Mouse (Mus musculus) brain, adult 10 weeks (tissue): ENCODE data around the gene Pou3f1. TPM values are rescaled to one million over a fixed set of nuclear protein-coding genes. Genes with fewer than 3 reads are reported as not detected.

Experiments used
- polyA plus RNA-seq: library from polyadenylated mRNA; stranded (reverse); fragments of 350-450 nt; fragmentation: Illumina TruSeq; extraction: RNeasy Lipid Tissue Mini Kit (QIAGEN cat#74804); gene quantifications from one replicate; pipeline ENCODE4 v1.2.3, GENCODE M21; 2015; ENCODE audit warnings: low read depth, low replicate concordance

Gene Pou3f1
- polyA plus RNA-seq = 11.6 TPM

GRCm38 (mm10) chr4:124656518-124656853, at the start of gene Pou3f1:
Gene Pou3f1 (plus strand): TSS chr4:124656807.

GRCm38 (mm10) chr4:124610703-124611102, 45.9 kb upstream of the Pou3f1 start, which contains the start of gene 3100002H09Rik:
Gene 3100002H09Rik (minus strand): TSS chr4:124610803.

GRCm38 (mm10) chr4:124693135-124693894, 36.7 kb downstream of the Pou3f1 start, which contains the start of gene Utp11:
Gene Utp11 (minus strand): TSS chr4:124693600.

GRCm38 (mm10) chr4:124700248-124700971, 43.8 kb downstream of the Pou3f1 start, which contains the start of gene Fhl3:
Gene Fhl3 (plus strand): TSS chr4:124700701.

Other genes starting within 250 kb of the Pou3f1 start
- gene 3100002H09Rik, start 46.0 kb upstream of the Pou3f1 start, polyA plus RNA-seq = not detected
- 26.1 TPM for gene Utp11, start 36.8 kb downstream of the Pou3f1 start, polyA plus RNA-seq
- 0.82 TPM for gene Fhl3, start 43.9 kb downstream of the Pou3f1 start, polyA plus RNA-seq
- gene Sf3a3, start 58.0 kb downstream of the Pou3f1 start, polyA plus RNA-seq = 42.1 TPM
- gene Inpp5b, start 85.0 kb downstream of the Pou3f1 start, polyA plus RNA-seq = 43.6 TPM
- gene Mtf1, start 145.3 kb downstream of the Pou3f1 start, polyA plus RNA-seq = 18.5 TPM
- 49.4 TPM for gene Yrdc, start 193.9 kb downstream of the Pou3f1 start, polyA plus RNA-seq
- 95.2 TPM for gene 1110065P20Rik, start 194.4 kb downstream of the Pou3f1 start, polyA plus RNA-seq
- gene Maneal, start 205.4 kb downstream of the Pou3f1 start, polyA plus RNA-seq = 45.2 TPM
- gene Epha10, start 224.1 kb downstream of the Pou3f1 start, polyA plus RNA-seq = 28.4 TPM